Mouse (Mus musculus): ENCODE data around the gene Hikeshi.

Hikeshi gene

GRCm38 (mm10) chr7:89976796-89977195, 35.8 kb upstream of the Hikeshi start:
- peak overlapping the region; percentile 98 for H3K4me3 ChIP-seq (replicated peaks; ENCODE audit: low read length)
- peaks cover 64% of the 10 kb centered on the region for H3K4me1 ChIP-seq (replicated peaks; ENCODE audit: low read depth, low read length)
- H3K9me3 ChIP-seq (ENCODE audit: low read length) = no peaks in the 10 kb centered on the region
- TF ChIP-seq CTCF (conservative IDR thresholded peaks at IDR 0.05; ENCODE audit: low read length) = no peak
- no peak for TF ChIP-seq NANOG (IDR thresholded peaks at IDR 0.05; ENCODE audit: borderline replicate concordance, low read length)
- TF ChIP-seq POU5F1 (IDR thresholded peaks at IDR 0.05; ENCODE audit: borderline replicate concordance, low read length) = no peak
- H3K27me3 ChIP-seq (ENCODE audit: insufficient read depth, low read length) = no peaks in the 10 kb centered on the region
- H3K36me3 ChIP-seq (ENCODE audit: insufficient read depth, low read length) = peaks cover 70% of the 10 kb centered on the region

- peaks cover 73% of the 10 kb centered on the region for H3K4me1 ChIP-seq (replicated peaks; ENCODE audit: low read depth, low read length)
- H3K27me3 ChIP-seq (ENCODE audit: insufficient read depth, low read length) = no peaks in the 10 kb centered on the region
- peak overlapping the region; percentile 98 for H3K4me3 ChIP-seq (replicated peaks; ENCODE audit: low read length)
- TF ChIP-seq CTCF (conservative IDR thresholded peaks at IDR 0.05; ENCODE audit: low read length) (no peak), NANOG (IDR thresholded peaks at IDR 0.05; ENCODE audit: borderline replicate concordance, low read length) (peak; percentile 73), POU5F1 (IDR thresholded peaks at IDR 0.05; ENCODE audit: borderline replicate concordance, low read length) (0 out of 2 replicates have a peak, but pooled peaks have one; percentile 30)
- H3K9me3 ChIP-seq (ENCODE audit: low read length) = no peaks in the 10 kb centered on the region
- H3K36me3 ChIP-seq (ENCODE audit: insufficient read depth, low read length) = peaks cover 81% of the 10 kb centered on the region
Measured at GRCm38 (mm10) chr7:89975571-89975970, 34.6 kb upstream of the Hikeshi start.

GRCm38 (mm10) chr7:89967235-89967634, 26.2 kb upstream of the Hikeshi start:
- TF ChIP-seq NANOG (IDR thresholded peaks at IDR 0.05; ENCODE audit: borderline replicate concordance, low read length) (no peak), CTCF (conservative IDR thresholded peaks at IDR 0.05; ENCODE audit: low read length) (no peak), POU5F1 (IDR thresholded peaks at IDR 0.05; ENCODE audit: borderline replicate concordance, low read length) (no peak)
- Histone ChIP-seq H3K4me3 (replicated peaks; ENCODE audit: low read length) (no peak overlapping the region), H3K4me1 (replicated peaks; ENCODE audit: low read depth, low read length) (peaks cover 69% of the 10 kb centered on the region), H3K9me3 (ENCODE audit: low read length) (no peaks in the 10 kb centered on the region), H3K27me3 (ENCODE audit: insufficient read depth, low read length) (no peaks in the 10 kb centered on the region), H3K36me3 (ENCODE audit: insufficient read depth, low read length) (peaks cover 99% of the 10 kb centered on the region)

- Histone ChIP-seq H3K4me3 (replicated peaks; ENCODE audit: low read length) (no peak overlapping the region), H3K9me3 (ENCODE audit: low read length) (no peaks in the 10 kb centered on the region), H3K36me3 (ENCODE audit: insufficient read depth, low read length) (peaks cover 99% of the 10 kb centered on the region), H3K4me1 (replicated peaks; ENCODE audit: low read depth, low read length) (peaks cover 68% of the 10 kb centered on the region), H3K27me3 (ENCODE audit: insufficient read depth, low read length) (no peaks in the 10 kb centered on the region)
- no peak for TF ChIP-seq CTCF (conservative IDR thresholded peaks at IDR 0.05; ENCODE audit: low read length)
- no peak for TF ChIP-seq POU5F1 (IDR thresholded peaks at IDR 0.05; ENCODE audit: borderline replicate concordance, low read length)
- no peak for TF ChIP-seq NANOG (IDR thresholded peaks at IDR 0.05; ENCODE audit: borderline replicate concordance, low read length)
Measured at GRCm38 (mm10) chr7:89966771-89967170, 25.8 kb upstream of the Hikeshi start.

- Histone ChIP-seq H3K9me3 (ENCODE audit: low read length) (no peaks in the 10 kb centered on the region), H3K27me3 (ENCODE audit: insufficient read depth, low read length) (no peaks in the 10 kb centered on the region), H3K4me1 (replicated peaks; ENCODE audit: low read depth, low read length) (peaks cover 68% of the 10 kb centered on the region), H3K36me3 (ENCODE audit: insufficient read depth, low read length) (peaks cover 99% of the 10 kb centered on the region), H3K4me3 (replicated peaks; ENCODE audit: low read length) (no peak overlapping the region)
- no peak for TF ChIP-seq CTCF (conservative IDR thresholded peaks at IDR 0.05; ENCODE audit: low read length)
- no peak for TF ChIP-seq NANOG (IDR thresholded peaks at IDR 0.05; ENCODE audit: borderline replicate concordance, low read length)
- TF ChIP-seq POU5F1 (IDR thresholded peaks at IDR 0.05; ENCODE audit: borderline replicate concordance, low read length) = no peak
Measured at GRCm38 (mm10) chr7:89963135-89963534, 22.1 kb upstream of the Hikeshi start.

GRCm38 (mm10) chr7:89957300-89957699, 16.3 kb upstream of the Hikeshi start:
- Histone ChIP-seq H3K36me3 (ENCODE audit: insufficient read depth, low read length) (peaks cover 96% of the 10 kb centered on the region), H3K27me3 (ENCODE audit: insufficient read depth, low read length) (no peaks in the 10 kb centered on the region), H3K9me3 (ENCODE audit: low read length) (no peaks in the 10 kb centered on the region), H3K4me1 (replicated peaks; ENCODE audit: low read depth, low read length) (peaks cover 72% of the 10 kb centered on the region), H3K4me3 (replicated peaks; ENCODE audit: low read length) (no peak overlapping the region)
- TF ChIP-seq CTCF (conservative IDR thresholded peaks at IDR 0.05; ENCODE audit: low read length) = no peak
- TF ChIP-seq NANOG (IDR thresholded peaks at IDR 0.05; ENCODE audit: borderline replicate concordance, low read length) = no peak
- TF ChIP-seq POU5F1 (IDR thresholded peaks at IDR 0.05; ENCODE audit: borderline replicate concordance, low read length) = no peak

GRCm38 (mm10) chr7:89954261-89954660, 13.3 kb upstream of the Hikeshi start:
- TF ChIP-seq POU5F1 (IDR thresholded peaks at IDR 0.05; ENCODE audit: borderline replicate concordance, low read length) (no peak), NANOG (IDR thresholded peaks at IDR 0.05; ENCODE audit: borderline replicate concordance, low read length) (no peak), CTCF (conservative IDR thresholded peaks at IDR 0.05; ENCODE audit: low read length) (no peak)
- Histone ChIP-seq H3K36me3 (ENCODE audit: insufficient read depth, low read length) (peaks cover 67% of the 10 kb centered on the region), H3K4me3 (replicated peaks; ENCODE audit: low read length) (no peak overlapping the region), H3K4me1 (replicated peaks; ENCODE audit: low read depth, low read length) (peaks cover 58% of the 10 kb centered on the region), H3K9me3 (ENCODE audit: low read length) (no peaks in the 10 kb centered on the region), H3K27me3 (ENCODE audit: insufficient read depth, low read length) (no peaks in the 10 kb centered on the region)

- H3K4me3 ChIP-seq (replicated peaks; ENCODE audit: low read length) = no peak overlapping the region
- no peak for TF ChIP-seq POU5F1 (IDR thresholded peaks at IDR 0.05; ENCODE audit: borderline replicate concordance, low read length)
- TF ChIP-seq CTCF (conservative IDR thresholded peaks at IDR 0.05; ENCODE audit: low read length) = no peak
- H3K4me1 ChIP-seq (replicated peaks; ENCODE audit: low read depth, low read length) = peaks cover 22% of the 10 kb centered on the region
Measured at GRCm38 (mm10) chr7:89949403-89949802, 8.4 kb upstream of the Hikeshi start.

GRCm38 (mm10) chr7:89948026-89948425, 7.0 kb upstream of the Hikeshi start:
- TF ChIP-seq NANOG (IDR thresholded peaks at IDR 0.05; ENCODE audit: borderline replicate concordance, low read length) = no peak
- TF ChIP-seq POU5F1 (IDR thresholded peaks at IDR 0.05; ENCODE audit: borderline replicate concordance, low read length) = no peak
- TF ChIP-seq CTCF (conservative IDR thresholded peaks at IDR 0.05; ENCODE audit: low read length) = no peak
- Histone ChIP-seq H3K4me1 (replicated peaks; ENCODE audit: low read depth, low read length) (peaks cover 14% of the 10 kb centered on the region), H3K4me3 (replicated peaks; ENCODE audit: low read length) (no peak overlapping the region), H3K9me3 (ENCODE audit: low read length) (peaks cover 14% of the 10 kb centered on the region), H3K36me3 (ENCODE audit: insufficient read depth, low read length) (peaks cover 4% of the 10 kb centered on the region; the same call in 1 of the 2 replicates), H3K27me3 (ENCODE audit: insufficient read depth, low read length) (no peaks in the 10 kb centered on the region)

More at GRCm38 (mm10) chr7:89949403-89949802, 8.4 kb upstream of the Hikeshi start:
- Histone ChIP-seq H3K36me3 (ENCODE audit: insufficient read depth, low read length) (peaks cover 18% of the 10 kb centered on the region), H3K27me3 (ENCODE audit: insufficient read depth, low read length) (no peaks in the 10 kb centered on the region), H3K9me3 (ENCODE audit: low read length) (peaks cover 4% of the 10 kb centered on the region; the same call in 1 of the 2 replicates)
